Mouse (Mus musculus): ENCODE results near the gene Foxl2. TPM values are rescaled to one million over a fixed set of nuclear protein-coding genes. Genes with fewer than 3 reads are reported as not detected.

Gene Foxl2
- polyA plus RNA-seq, 1 experiment from 2014 or later = not detected

DNA sequence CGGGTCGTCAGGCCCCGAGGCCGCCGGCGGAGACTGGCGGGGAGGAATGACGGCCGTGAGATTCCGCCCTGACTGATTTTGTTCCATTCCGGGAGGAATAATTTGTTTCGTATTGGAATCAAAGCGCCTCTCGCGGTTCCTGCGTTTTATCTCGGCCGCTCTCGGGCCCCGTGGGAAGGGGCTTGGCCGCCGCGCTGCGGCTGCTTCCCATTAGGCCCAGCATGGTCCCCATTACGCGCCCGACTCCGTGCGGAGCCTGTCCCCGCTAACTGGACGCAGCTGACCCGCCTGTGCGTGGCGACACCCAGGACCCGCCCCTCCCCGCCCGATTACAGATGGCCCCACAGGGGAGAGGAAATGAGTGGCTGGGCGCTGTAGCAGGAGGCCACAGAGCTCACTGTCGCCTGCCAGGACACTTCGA, 18.0 kb downstream of the Foxl2 start:
- ATAC-seq = no peak
- 0 out of 2 replicates have a peak, but pooled peaks cover 4% of the 10 kb centered on the region for H3K9me3 ChIP-seq (replicated peaks)
- WGBS (ENCODE audit: insufficient replicate concordance) = 2% methylated on average over 40 of the region's 40 CpGs
- no peak overlapping the region for H3K9ac ChIP-seq
- 0 out of 2 replicates have a peak, but pooled peaks cover 4% of the 10 kb centered on the region for H3K4me1 ChIP-seq
- H3K27ac ChIP-seq = no peak overlapping the region
- H3K4me3 ChIP-seq = peak overlapping the region; percentile 36
- peaks cover 91% of the 10 kb centered on the region for H3K27me3 ChIP-seq (replicated peaks)
- no peaks in the 10 kb centered on the region for H3K36me3 ChIP-seq
- H3K4me2 ChIP-seq = peak overlapping the region; percentile 54

DNA sequence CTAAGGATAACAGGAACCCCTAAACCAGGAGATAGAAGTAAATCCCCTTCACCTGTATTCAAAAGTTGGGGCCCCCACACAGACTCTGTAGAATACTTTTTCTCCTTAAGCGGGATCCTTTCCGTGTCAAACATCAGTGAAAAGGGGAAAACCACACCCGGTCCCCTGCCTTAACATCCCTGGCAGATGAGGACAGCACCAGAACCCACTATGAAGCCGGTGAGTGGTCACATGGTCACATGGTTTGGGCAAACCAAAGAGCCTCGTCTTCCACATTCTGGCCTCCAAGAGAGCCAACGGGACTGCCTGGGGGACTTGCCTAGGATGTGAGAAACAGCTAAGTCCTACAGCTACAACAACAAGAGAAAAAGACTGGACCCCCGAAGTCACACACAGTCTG, 18.5 kb downstream of the Foxl2 start:
- peak overlapping the region; percentile 36; the same call in 1 of the 2 replicates for H3K4me3 ChIP-seq
- 5% methylated on average over 7 of the region's 7 CpGs for WGBS (ENCODE audit: insufficient replicate concordance)

DNA sequence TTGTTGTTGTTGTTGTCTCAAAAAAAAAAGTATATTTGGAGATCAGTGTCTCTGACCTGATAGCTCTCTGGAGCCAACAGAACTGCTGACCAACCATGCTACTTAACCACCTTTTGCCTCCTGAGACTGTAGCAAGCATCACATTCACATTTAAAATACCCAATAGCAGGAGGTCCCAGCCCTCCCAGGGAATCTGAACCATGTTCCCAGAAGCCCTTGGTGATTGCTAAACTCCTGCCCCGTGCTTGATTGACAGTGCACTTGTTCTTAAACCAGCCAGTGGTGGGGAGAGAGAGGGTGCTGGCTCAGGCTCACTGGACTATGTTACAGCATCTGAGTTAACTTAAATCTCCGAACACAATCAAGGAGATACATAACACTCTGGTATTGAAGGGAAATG, 19.8 kb downstream of the Foxl2 start:
- H3K4me1 ChIP-seq = peaks cover 11% of the 10 kb centered on the region
- no peak for ATAC-seq
- 25% methylated on average over 2 of the region's 2 CpGs for WGBS (ENCODE audit: insufficient replicate concordance)
- no peak overlapping the region for H3K9ac ChIP-seq
- H3K27ac ChIP-seq = no peak overlapping the region
- H3K27me3 ChIP-seq (replicated peaks) = peaks cover 91% of the 10 kb centered on the region
- no peak overlapping the region for H3K4me2 ChIP-seq
- H3K36me3 ChIP-seq = no peaks in the 10 kb centered on the region
- 0 out of 2 replicates have a peak, but pooled peaks cover 4% of the 10 kb centered on the region for H3K9me3 ChIP-seq (replicated peaks)
- H3K4me3 ChIP-seq = no peak overlapping the region

More for the DNA sequence above, 18.5 kb downstream of the Foxl2 start:
- H3K9ac ChIP-seq = no peak overlapping the region
- ATAC-seq = no peak
- H3K9me3 ChIP-seq (replicated peaks) = 0 out of 2 replicates have a peak, but pooled peaks cover 4% of the 10 kb centered on the region
- peak overlapping the region; percentile 54 for H3K4me2 ChIP-seq
- no peaks in the 10 kb centered on the region for H3K36me3 ChIP-seq
- 0 out of 2 replicates have a peak, but pooled peaks cover 4% of the 10 kb centered on the region for H3K4me1 ChIP-seq
- H3K27ac ChIP-seq = no peak overlapping the region
- H3K27me3 ChIP-seq (replicated peaks) = peaks cover 88% of the 10 kb centered on the region

DNA sequence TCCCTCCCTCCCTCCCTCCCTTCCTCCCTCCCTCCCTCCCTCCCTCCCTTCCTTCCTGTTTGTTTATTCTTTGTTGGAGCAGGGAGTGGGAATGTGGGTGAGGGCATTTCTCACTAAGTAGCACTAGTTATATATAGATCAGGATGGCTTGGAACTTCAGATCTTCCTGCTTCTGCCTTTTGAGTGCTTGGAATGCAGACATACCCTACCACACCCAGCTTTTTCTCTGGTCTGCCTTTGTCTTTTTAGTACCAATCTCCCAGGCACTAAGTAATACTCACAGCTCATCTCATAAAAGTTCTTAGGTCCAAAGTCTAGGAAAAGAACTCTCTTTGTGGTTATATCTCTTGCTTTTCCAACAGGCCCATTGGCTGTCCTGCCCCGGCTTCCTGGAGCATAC, 21.0 kb downstream of the Foxl2 start:
- H3K27ac ChIP-seq = no peak overlapping the region
- H3K4me2 ChIP-seq = no peak overlapping the region
- no peak overlapping the region for H3K9ac ChIP-seq
- H3K4me1 ChIP-seq = peaks cover 13% of the 10 kb centered on the region
- no peaks in the 10 kb centered on the region for H3K9me3 ChIP-seq (replicated peaks)
- H3K4me3 ChIP-seq = no peak overlapping the region
- no peaks in the 10 kb centered on the region for H3K36me3 ChIP-seq
- WGBS (ENCODE audit: insufficient replicate concordance) = 63% methylated on average over 1 of the region's 1 CpGs
- no peak for ATAC-seq
- peaks cover 89% of the 10 kb centered on the region for H3K27me3 ChIP-seq (replicated peaks)

DNA sequence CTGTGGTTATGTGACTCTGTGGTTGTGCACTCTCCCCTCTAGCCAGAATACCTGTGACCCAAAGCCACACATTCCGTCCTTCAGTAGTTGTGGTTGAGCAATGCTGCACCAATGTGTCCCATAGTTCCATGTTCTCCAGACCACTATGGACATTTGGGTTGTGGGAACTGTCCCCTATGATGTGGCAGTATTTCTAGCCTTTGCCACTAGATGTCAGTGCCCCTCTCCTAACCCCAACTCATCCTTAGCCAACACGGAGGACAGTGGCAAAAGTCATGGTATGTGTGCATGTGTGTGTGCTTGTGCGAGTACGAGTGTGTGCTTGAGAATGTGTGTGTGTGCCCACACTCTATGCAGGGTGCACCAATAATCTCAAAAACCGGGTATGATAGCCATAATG, 21.4 kb downstream of the Foxl2 start:
- peaks cover 89% of the 10 kb centered on the region for H3K27me3 ChIP-seq (replicated peaks)
- H3K9me3 ChIP-seq (replicated peaks) = no peaks in the 10 kb centered on the region
- no peak for ATAC-seq
- H3K9ac ChIP-seq = no peak overlapping the region
- 37% methylated on average over 5 of the region's 5 CpGs for WGBS (ENCODE audit: insufficient replicate concordance)
- H3K27ac ChIP-seq = no peak overlapping the region
- no peak overlapping the region for H3K4me3 ChIP-seq
- H3K36me3 ChIP-seq = no peaks in the 10 kb centered on the region
- H3K4me1 ChIP-seq = peaks cover 13% of the 10 kb centered on the region
- H3K4me2 ChIP-seq = no peak overlapping the region

DNA sequence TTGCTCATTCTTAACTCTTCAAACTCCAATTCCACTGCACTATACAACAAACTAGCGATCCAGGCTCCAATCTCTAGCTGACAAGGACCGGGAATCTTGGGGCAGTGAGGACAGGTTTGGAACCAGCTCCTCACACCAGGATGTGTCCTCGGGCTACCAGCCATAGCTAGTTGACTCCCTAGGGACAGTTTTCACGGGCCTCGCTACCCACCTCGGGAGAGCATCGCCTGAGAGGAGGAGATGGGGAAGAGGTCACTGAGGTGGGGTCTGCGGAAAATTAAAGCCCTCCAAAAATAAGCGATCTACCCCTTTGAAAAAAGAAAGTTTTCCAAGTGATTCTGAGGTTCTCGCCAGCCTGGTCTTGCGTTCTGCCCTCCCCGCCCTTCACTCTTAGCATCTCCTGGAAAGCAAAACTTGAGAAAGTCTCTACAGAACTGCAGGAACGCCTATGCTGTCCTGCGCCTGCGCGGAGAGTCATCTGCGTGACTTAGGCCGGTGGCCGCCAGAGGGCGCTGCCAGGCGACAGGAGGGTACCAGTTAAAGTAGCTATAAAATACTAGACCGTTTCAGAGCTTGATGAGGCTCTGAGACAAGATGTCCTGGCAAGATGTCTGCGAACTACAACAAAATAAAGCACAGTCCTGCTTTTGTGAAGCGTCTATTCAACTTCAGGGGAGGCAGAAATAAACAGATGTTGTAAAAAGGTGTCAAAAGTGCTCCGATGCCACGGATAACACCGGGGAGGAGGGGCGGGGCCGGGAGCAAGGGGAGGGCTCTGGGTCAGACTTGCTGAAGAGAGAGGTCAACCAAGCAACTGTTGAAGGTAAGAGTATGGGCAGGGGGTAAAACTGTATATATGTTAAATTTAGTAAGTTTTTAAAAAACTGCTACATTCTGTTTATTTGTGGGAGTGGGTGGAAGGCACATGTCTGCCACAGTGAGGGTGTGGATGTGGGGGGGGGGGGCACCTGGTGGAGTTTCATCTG, 24.6 kb downstream of the Foxl2 start:
- H3K4me1 ChIP-seq = peaks cover 9% of the 10 kb centered on the region
- 7% methylated on average over 29 of the region's 29 CpGs for WGBS (ENCODE audit: insufficient replicate concordance)
- H3K36me3 ChIP-seq = no peaks in the 10 kb centered on the region
- ATAC-seq = peak; percentile 60
- no peak overlapping the region for H3K9ac ChIP-seq
- H3K27ac ChIP-seq = no peak overlapping the region
- H3K27me3 ChIP-seq (replicated peaks) = peaks cover 85% of the 10 kb centered on the region
- peak overlapping the region; percentile 64 for H3K4me2 ChIP-seq
- H3K4me3 ChIP-seq = peak overlapping the region; percentile 26
- H3K9me3 ChIP-seq (replicated peaks) = no peaks in the 10 kb centered on the region

DNA sequence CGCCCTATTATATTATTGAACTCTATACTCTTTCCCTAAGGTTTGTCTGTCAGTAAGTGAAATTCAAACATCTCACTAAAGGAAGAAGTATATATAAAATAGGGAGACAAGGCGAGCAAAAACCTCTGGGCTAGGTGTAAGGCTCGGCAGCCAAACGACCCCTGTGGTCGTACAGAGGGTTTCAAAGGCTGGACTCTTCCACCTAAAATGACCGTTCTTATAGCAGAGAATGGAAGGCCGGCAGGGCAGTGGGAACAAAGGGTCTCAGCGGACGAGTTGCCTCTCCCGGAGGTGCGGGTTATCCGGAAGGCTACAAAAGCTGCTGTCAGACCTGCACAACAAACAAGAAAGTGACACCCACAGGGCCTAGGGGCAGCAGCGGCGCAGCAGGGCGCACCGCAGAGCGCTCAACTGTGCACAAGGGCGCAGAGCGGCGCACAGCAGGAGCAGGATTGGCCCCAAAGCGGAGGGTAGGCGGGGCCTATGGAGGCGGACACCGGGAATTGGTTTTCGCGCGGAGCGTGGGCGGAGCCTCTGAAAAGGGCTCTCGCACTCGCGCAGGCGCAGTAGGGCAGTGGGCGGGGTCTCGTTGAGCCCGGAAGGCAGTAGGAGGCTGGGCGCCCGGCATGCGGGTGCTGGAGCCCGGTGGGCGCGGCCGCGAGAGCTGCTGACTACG, 30.9 kb downstream of the Foxl2 start, which contains the start of gene Faim:
Gene Faim (plus strand): TSS at position 574 of the 676 bp plus-strand sequence.
- ATAC-seq = peak; percentile 100
- WGBS (ENCODE audit: insufficient replicate concordance) = 3% methylated on average over 45 of the region's 45 CpGs
- H3K27ac ChIP-seq = peak within 1 kb of the TSS; percentile 72

DNA sequence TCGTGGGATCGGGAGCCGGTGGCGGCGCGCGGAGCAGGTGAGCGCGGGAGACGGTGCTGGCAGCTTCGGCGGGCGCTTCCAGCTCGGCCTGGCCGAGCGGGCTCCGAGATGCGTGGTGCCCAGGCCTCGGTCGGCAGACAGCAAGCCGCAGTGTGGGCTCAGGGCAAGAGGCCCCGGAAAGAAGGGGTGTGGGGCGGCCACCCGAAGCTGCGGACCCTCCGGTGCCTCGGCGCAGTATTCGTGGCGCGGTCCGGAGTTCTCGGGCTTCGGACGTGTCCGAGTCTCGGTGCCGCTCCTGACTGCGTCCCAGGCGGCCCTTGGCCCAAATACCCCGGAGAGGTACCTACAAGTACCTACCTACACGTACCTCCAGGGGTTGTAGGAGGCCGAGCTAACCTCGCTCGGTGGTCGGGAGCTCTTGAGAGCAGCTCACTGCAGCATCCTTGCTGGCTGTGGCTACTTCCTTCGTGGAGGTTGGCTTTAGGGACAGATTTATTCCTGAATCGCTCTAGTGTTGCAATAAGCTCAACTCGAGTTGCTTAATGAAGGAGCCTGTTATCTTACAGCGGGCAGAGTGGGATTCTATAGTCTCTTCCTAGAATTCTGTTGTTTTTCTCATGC, 31.5 kb downstream of the Foxl2 start:
- Histone ChIP-seq H3K4me3 (peak overlapping the region; percentile 78), H3K4me2 (peak overlapping the region; percentile 99), H3K9ac (peak overlapping the region; percentile 83), H3K27ac (peak overlapping the region; percentile 71), H3K9me3 (replicated peaks) (no peaks in the 10 kb centered on the region), H3K4me1 (peaks cover 18% of the 10 kb centered on the region), H3K36me3 (no peaks in the 10 kb centered on the region), H3K27me3 (replicated peaks) (peaks cover 27% of the 10 kb centered on the region)
- WGBS (ENCODE audit: insufficient replicate concordance) = under 1% methylated on average over 50 of the region's 50 CpGs
- ATAC-seq = peak; percentile 24

More for the DNA sequence above, 30.9 kb downstream of the Foxl2 start, which contains the start of gene Faim:
- Histone ChIP-seq H3K27me3 (replicated peaks) (peaks cover 33% of the 10 kb centered on the region), H3K4me2 (peak within 1 kb of the TSS; percentile 99), H3K36me3 (no peaks in the 10 kb centered on the region), H3K4me3 (peak within 1 kb of the TSS; percentile 78), H3K9me3 (replicated peaks) (no peaks in the 10 kb centered on the region), H3K4me1 (peaks cover 18% of the 10 kb centered on the region), H3K9ac (peak within 1 kb of the TSS; percentile 83)

DNA sequence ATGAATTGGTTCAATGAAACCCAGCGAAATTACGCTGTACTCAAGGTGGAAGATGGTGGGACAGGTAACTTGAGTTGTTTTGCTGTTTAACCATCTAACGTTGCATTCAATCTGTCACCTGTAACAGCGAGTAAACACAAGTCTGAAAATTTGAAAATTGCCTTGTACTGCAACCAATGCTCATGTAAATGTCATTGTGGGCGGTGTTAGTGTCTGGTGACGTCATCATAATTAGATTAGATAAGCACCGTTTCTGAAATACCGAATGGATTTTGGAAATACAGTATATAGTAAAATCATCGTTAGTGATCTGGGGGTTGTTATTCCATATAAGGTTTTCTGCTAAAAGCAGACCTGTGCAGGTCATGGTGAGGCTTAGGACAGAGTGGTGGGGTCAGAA, 32.0 kb downstream of the Foxl2 start:
- ATAC-seq = no peak
- Histone ChIP-seq H3K4me1 (peaks cover 18% of the 10 kb centered on the region), H3K4me2 (peak overlapping the region; percentile 99), H3K9me3 (replicated peaks) (no peaks in the 10 kb centered on the region), H3K27ac (no peak overlapping the region), H3K36me3 (no peaks in the 10 kb centered on the region), H3K9ac (peak overlapping the region; percentile 83), H3K4me3 (peak overlapping the region; percentile 78), H3K27me3 (replicated peaks) (peaks cover 24% of the 10 kb centered on the region)
- 39% methylated on average over 9 of the region's 9 CpGs for WGBS (ENCODE audit: insufficient replicate concordance)

DNA sequence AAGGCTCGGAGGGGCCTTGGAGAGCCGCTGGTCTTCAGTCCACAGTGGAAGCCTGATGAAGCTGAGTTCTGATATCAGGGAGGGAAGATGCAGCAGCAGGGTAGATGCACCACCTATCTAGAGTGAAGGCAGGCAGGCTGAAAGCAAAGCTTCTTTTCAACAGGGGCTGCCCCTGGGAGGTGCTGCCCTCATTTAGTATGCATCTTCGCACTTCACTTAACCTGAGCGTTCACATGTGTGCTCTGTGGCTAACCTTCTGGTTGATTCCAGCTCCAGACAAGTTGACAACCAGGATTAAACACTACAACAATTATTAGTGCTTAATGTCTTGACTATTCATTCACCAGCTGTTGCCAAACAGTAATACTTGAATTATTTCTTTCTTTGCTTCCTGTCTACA, 39.0 kb downstream of the Foxl2 start:
- Histone ChIP-seq H3K4me3 (no peak overlapping the region), H3K36me3 (peaks cover 21% of the 10 kb centered on the region), H3K27me3 (replicated peaks) (no peaks in the 10 kb centered on the region), H3K9me3 (replicated peaks) (no peaks in the 10 kb centered on the region), H3K9ac (no peak overlapping the region), H3K4me2 (no peak overlapping the region), H3K27ac (no peak overlapping the region), H3K4me1 (no peaks in the 10 kb centered on the region)
- no peak for ATAC-seq
- 88% methylated on average over 4 of the region's 4 CpGs for WGBS (ENCODE audit: insufficient replicate concordance)

DNA sequence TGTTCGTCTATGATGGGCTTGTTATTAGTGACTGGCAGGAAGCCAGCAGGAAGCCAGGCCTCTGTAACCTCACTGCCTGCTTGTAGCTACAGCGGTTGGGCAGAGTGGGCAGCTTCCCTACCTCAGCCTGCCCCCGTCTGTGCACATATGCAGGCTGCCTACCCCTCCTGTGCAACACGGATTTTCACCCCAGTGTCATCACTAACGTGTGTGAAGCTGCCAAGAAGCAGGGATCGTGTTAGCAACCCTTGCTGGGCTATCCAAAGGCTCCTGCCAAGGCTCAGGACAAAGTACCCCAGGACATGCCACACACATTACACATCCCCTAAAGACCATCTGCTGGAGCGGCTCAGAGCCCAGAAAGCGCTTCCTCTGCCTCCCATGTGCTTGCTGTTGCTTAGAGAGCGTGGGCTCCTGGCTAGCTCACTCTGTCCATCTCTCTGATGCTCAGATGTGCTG, 44.8 kb downstream of the Foxl2 start:
- Histone ChIP-seq H3K4me1 (no peaks in the 10 kb centered on the region), H3K27me3 (replicated peaks) (no peaks in the 10 kb centered on the region), H3K27ac (no peak overlapping the region), H3K4me3 (no peak overlapping the region), H3K9me3 (replicated peaks) (no peaks in the 10 kb centered on the region), H3K9ac (no peak overlapping the region), H3K4me2 (no peak overlapping the region), H3K36me3 (peaks cover 24% of the 10 kb centered on the region)
- 63% methylated on average over 9 of the region's 9 CpGs for WGBS (ENCODE audit: insufficient replicate concordance)
- no peak for ATAC-seq
